Mouse (Mus musculus): Measurements from ENCODE around the gene Ints11.

The Ints11 gene

DNA sequence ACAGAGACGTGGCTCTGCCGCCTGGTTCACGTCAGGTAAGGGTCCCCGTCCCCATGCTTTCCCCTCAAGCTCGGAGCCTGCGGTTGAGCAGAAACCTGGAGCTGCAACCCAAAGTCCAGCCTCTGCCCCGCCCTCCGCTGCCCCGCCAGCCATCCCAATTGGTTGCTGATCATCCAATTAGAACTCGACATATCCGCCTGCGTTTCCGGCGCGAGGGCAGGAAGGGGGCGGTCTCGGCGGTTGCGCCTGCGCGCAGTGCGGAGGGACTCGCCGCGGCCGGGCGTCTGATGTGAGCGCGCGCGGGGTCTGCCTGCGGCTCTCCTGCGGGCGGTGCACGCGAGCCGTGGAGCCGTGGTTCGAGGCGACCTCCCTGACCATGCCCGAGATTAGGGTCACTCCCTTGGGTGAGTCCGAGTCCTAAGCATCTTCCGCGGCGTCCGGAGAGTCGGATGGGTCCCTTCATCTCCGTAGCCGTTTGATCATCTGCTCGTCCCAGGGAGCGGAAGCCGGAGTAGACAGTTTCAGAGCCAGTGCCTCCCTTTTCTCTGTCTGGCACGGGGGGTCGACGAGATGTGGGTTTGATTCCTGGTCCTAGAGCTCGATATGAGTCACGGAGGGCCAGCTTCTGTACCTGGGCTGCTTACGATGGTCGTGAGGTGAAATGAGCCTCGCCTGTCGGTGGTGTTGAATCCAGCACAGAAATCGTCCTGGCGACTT lies at the start of gene Ints11, which contains the start of gene Cptp:
Gene Ints11, plus strand, starts transcription at position 230 of the 717 bp plus-strand sequence.
Gene Cptp, minus strand, starts transcription at position 124 of the 717 bp plus-strand sequence.
- DNase-seq: peak; percentile 97

DNA sequence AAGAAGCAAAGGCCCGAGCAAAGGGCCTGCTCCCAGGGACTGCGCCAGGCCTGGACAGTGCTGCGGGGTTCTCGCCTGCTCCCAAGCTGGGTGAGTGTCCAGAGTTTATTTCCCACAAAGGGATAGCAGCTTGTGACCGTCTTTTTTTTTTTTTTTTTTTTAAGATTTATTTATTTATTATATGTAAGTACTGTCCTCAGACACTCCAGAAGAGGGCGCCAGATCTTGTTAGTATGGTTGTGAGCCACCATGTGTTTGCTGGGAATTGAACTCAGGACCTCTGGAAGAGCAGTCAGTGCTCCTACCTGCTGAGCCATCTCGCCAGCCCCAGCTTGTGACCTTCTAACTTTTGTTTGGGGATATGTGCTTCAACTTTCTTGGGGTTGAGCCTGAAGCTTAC lies 48.3 kb upstream of the Ints11 start:
- DNase-seq: no peak

DNA sequence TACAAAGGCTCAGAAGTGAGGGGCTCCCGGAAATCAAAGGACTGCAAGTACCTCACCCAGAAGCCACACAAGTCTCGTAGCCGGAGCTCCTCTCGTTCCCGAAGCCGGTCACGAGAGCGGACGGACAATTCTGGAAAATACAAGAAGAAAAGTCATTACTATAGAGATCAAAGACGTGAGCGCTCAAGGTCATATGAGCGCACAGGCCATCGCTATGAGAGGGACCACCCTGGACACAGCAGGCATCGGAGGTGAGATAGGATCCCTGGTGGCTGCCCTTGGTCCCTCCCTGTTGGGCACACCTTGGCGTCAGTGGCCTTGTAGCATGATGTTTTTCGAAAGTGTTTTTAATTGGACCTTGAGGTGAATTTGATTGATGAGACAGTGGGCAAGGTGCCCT lies 45.9 kb upstream of the Ints11 start:
- DNase-seq: no peak

DNA sequence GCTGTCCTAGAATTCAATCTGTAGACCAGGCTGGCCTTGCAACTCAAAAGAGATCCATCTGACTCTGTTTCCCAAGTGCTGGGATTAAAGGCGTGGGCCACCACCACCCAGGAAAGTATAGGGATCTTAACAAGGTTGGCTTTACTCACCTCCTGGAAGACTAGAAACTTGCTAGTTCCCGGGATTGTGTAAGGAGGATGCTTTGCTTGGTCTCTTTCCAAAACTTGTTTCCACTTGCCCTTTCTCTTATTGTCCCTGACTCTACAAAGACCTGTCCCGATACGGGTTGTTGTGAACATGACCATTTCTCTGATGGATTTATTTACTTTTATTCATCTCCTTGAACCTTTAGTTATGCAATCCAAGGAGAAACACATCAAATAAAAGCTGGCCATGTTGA lies 39.5 kb upstream of the Ints11 start:
- DNase-seq: no peak

DNA sequence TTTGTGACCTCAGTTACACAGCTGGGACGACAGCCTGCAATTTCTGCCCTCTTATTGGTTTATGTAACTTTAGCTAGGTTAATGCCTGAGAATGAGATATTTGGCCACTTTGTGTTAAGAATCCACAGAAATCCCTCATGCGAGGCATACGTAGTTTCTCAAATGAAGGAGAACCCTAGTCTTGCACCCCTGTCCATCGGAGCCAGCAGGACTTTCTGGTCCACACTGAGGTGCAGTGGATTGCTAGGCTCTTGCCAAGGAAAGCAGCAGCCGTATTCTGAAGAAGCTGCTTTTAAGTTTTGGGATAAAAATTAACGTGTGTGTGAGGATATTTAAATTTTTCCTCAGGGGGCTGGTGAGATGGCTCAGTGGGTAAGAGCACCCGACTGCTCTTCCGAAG lies 38.8 kb upstream of the Ints11 start:
- no peak for DNase-seq

DNA sequence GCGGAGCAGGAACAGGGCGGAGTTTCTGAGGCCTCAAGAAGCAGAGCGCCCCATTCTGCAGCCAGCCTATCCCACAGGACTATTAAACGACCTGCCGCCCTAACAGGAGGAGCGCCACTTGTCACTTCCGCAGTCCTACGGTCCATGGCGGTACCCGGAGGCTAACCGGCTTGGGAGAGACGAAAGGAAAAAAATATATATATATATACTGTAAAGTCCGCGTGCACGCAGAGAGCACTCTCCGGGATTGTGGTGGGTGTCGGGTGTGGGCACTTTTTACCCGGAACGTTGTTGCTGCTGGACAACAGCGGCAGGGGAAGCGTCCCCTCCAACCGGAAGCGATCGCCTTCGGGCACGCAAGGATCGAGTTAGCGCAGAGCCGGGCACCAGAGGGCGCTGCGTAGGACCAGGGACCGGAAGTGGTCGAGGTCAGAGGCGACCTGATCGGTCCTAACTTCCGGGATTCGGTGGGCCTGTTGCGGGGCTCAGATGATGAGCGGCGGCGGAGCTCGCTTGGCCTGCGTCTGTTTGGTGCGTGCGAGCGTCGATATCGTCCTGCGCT lies 38.1 kb upstream of the Ints11 start, which contains the start of gene Aurkaip1:
Gene Aurkaip1, plus strand, starts transcription at position 68 of the 562 bp plus-strand sequence.
- DNase-seq: peak; percentile 96

DNA sequence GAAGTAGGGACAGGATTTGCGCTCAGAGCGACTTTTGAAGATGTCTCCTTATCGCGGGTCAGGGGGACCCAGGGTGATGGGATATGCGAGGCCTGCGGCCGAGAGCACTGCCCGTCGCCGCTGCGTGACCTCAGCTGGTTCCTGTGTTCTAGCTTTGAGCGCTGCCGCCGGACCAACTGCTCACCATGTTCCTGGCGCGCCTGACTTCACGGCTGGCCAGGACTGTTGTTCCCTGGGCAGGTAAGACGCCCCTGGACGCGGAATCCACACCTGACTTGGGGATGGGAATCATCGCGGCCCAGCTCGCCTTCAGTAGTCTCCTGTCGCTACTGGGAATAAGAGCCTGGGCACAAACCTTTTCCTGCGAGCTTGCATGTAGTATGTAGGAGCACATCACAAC lies 37.5 kb upstream of the Ints11 start:
- no peak for DNase-seq

DNA sequence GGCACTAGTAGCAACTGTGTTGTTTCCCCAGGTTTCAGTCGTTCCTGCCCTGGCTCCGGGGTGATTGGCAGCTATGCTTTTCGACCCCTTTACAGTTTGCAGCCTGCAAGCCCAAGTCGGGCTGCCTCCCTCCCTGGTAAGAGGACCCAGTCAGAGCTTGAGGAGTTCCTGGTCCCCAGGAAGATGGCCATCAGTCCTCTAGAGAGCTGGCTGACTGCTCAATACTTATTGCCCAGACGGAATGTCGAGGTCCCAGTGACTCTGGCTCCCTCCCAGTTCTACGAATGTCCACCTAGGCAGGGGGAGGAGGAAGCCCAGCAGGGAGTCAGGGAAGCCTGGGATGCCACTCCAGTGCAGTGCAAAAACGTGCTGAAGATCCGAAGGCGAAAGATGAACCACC lies 37.0 kb upstream of the Ints11 start:
- no peak for DNase-seq

DNA sequence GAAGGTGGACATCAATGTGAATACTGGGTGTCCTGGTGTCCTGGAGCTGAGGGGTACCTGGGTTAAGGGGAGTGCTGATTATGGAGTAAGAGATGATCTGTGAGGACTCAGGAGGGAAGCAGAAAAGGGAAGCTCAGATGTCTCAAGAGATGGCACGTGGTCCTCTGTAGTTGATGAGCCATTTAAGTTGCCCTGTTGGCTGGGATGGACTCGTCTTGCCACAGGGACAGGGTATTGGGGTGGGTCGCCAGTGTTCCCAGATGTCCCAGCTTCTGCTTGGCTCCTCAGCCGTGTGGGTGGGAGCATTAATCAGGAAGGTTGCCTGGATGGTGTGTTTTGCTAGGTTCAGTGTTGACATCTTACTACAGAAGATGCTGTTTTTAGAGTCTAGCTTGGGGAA lies 36.1 kb upstream of the Ints11 start:
- no peak for DNase-seq

DNA sequence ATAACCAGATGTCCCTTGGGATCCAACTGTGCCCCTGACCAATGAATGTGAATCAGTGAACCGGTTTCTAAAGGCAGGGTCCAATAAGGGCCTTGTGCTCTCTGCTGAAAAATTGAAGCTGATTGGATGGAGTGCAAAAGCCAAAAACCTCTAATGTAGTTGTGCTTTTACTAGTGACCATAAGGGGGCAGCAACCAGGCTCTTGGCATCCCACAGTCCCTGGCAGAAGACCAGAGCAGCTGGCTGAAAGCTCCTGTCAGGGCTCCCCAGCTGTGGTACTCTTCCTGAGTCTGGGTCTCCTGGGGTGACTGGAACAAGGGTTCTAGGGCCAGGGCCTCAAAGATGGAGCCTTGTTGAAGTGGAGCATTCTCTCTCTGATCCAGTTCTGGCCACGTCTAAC lies 35.5 kb upstream of the Ints11 start:
- peak; percentile 80 for DNase-seq

DNA sequence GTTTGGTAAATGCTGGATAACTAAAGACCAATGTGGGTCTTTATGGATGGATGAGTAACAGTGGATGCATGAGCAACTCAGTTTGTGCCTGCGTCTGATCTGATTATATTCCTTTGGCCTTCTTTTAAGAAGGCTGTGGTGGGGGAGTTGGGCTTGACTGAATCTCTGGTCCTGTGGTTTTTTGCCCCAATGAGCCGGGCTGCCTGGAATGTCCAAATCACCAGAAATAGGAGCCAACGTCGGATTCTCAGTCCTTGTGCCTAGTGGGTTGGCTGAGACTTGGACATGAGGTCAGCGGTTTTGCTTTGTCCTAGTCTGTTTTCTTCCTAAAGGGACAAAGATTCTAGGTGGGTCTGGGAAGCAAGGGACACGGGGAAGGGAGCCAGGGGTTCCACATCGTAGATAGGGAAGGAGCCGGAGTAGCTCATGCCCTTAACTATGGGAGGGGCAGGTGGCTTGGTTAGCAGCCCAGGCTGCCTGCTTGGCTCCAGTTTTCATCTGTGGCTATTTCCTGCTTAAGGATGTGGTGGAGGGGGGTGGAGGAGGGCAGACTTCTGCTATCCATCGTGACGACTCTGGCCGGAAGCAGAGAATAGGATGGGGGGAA lies 31.8 kb upstream of the Ints11 start:
- DNase-seq: no peak

DNA sequence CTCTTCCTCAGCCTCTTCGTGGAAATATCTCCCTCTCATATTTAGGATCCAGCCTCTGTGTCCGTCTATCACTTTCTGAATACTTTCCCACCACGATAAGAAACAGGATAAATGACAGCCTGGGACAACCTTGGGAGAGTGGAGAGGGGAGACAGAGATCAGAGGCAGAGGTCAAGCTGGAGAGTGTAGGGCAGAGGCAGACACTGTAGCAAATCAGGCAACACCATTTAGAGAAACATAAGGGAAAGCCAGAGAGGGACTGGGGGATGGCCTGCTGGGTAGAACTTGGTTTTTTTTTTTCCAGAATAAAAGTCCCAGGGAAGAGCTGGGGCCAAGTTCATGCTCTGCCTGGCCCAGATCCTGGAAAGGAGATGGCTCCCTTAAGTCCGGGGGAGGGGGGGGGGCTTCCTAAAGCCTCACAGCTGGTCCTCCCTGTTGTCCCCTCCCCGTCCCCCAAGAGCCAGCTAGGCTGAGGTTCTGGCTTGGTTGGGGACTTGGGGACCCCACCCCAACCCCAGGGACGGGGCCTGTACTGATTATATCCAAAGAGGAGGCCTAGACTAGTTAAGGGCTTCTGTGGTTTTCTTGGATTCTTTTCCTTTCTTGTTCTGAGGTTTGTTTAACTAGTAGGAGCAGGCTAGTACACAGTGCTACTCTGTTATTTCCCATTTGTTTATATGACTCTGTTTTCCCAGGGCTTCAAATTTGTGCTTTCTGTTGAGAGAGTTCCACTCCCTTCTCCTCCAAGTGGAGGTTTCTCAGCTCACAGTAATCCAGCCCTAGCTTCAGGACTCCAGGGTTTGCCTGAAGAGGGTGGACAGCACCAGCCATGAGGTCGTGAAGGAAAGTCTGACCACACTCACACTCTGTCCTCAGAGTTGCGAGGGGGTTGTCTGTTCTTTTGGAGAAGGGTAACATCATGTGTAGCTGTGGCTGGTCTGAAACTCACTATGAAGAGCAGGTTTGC lies 30.9 kb upstream of the Ints11 start:
- no peak for DNase-seq

DNA sequence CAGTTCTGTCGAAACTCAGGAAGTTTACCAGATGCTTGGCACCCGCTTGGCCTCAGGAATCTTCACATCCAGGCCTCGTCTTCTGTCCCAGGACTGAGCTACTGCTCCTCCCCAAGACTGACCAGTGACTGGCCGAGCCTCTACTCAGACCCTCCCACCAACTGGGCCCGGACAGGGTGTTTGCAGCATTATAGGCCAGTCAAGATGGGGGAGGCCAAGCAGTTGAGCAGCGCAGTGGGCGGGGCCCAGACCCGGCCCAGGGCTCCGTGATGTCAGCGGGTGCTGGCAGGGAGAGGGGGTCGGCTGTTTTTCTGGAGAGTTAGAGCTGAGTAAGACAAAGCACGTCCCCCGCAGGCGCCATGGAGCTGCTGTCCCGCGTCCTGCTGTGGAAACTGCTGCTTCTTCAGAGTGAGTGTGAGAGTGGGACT lies 29.8 kb upstream of the Ints11 start, which contains the start of gene Mxra8:
Gene Mxra8, plus strand, starts transcription at position 198 of the 428 bp plus-strand sequence.
- no peak for DNase-seq

DNA sequence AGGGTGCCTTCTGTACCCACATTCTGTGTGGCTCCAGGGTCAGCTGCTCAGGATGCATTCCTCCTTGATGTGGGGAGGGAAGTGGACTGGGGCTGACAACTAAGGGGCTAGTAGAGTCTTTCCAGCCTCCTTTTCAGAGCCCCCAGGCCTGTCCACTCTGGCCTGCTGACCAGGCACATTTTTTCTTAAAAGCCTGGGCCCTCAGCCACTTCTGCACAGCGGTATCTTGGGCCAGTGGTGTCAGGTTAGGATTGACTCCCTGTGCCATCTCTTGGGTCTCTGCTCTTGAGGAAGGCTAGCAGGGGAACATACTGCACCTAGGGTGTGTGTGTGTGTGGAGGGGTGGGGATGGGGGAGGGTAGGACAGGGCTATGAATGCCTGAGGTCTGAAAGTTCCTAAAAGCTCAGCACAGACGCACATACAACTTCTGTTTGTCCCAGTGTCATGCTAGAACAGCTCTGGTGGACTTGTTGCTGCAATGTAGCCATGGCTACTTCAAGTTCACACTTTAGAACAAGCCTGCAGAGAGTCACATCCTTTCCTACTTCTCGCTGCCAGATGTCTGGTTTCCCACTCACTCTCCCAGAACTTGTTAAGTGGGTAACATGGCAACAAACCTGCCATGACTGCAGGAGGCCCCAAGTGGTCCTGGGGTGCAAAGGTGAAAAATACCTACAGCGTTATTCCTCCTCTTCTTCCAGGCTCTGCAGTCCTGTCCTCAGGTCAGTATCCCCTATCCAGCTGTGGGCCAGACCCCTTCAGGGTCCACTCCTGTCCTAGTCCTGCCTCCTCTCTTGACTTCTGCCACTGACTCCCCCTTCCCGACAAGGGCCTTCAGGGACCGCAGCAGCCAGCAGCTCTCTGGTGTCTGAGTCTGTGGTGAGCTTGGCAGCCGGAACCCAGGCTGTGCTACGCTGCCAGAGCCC lies 29.0 kb upstream of the Ints11 start:
- DNase-seq: no peak

DNA sequence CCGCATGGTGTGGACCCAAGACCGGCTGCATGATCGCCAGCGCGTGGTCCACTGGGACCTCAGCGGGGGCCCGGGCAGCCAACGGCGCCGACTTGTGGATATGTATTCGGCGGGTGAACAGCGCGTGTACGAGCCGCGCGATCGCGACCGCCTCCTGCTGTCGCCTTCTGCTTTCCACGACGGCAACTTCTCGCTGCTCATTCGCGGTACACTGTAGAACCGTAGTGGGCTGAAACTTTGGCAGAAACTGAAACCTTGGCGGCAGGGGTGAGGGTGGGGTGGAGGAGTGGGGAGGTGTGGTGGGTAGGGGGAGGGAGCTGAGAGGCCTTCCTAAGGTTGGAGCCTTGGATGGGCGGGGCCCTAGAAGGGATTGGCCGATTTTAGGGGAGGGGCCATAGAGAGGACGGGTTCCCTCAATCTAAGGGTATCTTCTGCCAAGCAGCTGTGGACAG lies 28.3 kb upstream of the Ints11 start:
- DNase-seq: no peak

DNA sequence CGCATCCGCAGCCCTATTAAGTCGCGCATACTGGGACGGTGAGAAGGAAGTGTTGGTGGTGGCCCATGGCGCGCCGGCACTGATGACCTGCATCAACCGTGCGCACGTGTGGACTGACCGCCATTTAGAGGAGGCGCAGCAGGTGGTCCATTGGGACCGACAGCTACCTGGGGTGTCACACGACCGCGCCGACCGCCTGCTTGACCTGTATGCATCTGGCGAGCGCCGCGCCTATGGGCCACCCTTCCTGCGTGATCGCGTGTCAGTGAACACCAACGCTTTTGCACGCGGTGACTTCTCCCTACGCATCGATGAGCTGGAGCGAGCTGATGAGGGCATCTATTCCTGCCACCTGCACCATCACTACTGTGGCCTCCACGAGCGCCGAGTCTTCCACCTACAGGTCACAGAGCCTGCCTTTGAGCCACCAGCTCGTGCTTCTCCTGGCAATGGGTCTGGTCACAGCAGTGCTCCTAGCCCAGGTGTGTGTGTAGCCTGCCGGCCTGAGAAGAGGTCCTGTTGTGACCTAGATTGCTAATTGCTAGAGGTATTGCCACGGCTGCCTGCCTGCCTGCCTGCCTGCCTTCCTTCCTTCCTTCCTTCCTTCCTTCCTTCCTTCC lies 27.6 kb upstream of the Ints11 start:
- no peak for DNase-seq

DNA sequence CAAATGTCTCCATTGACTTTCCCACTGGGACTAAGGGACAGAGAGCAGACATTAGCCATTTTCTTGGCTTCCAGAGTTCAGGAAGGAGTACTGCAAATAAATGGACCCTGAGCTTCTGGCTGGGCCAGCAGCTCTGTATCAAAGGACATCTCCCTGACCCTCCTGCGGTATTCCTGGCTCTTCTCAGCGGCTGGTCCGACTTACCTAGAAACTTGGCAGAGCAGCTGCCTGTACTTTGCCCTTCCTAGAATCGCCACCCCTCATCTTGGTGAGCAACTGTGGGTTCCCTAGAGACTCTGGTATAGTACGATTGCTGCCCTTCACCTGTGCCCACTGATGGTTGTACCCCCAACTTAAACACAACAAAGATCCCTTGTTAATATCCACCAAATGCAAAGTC lies 26.1 kb upstream of the Ints11 start:
- DNase-seq: no peak

DNA sequence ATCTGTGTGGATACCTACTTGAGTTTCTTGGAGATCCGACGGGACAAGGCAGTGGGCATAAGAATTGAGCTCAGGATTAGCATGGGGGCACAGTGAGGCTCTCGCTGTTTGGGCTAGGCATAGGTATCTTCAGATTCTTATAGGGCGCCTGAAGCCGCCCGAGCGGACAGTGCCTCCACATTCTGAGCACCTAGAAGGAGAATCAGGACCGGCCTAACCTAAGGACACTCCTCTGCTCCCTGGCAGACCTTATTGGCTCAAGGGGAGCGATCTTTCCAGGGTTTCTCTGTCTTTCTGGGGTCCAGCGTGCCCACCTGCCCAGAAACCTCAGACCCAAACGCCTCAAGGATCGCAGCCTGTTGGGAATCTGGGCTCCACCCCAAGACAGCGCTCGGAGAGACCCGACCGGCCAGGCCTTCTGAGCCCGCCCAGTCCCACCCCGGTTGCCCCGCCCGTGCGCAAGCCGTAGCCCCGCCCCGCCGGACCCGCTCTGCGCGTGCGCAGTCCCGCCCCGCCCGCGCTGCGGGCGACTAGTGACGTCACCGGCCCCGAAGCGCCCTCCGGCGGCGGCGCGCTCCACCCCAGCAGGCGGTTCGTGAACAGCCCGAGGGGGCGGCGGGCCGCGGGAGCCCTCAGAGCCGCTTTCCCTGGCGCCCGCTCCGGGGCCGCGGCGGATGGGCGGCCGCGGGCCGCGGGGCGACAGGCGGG lies 22.3 kb upstream of the Ints11 start, which contains the start of gene Dvl1:
Gene Dvl1, plus strand, starts transcription at position 532 of the 708 bp plus-strand sequence.
- peak; percentile 94 for DNase-seq

DNA sequence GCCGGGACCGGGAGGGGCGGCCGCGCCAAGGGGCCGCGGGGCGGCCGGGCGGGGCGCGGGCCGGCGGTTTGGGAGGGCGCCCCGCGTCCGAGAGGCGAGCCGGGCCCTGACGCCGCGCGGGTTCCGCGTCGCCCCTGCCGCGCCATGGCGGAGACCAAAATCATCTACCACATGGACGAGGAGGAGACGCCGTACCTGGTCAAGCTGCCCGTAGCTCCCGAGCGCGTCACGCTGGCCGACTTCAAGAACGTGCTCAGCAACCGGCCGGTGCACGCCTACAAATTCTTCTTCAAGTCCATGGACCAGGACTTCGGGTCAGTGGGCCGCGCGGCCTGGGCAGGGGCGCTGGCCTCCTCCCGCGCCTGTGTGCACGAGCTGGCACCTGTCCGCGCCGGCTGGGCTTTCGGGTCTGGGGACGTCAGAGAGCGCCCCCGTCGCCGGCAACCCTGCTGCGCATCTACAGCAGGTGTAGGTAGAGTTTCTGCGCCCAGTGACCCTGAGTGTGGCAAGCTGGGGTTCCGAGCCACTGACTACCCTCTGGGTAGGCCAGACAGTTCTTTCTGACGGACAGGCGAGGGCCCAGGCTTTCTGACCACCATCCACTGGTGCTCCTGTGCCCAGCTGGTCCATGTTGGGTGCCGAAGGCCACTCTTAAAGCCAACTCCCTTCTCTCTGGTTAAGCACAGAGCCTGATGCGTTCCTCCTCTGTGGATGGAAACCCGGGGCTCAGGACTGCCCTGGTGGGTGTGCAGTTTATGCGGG lies 21.6 kb upstream of the Ints11 start:
- DNase-seq: no peak
